Mouse (Mus musculus) ES-E14 (cell line): ENCODE results near the gene E2f6. TPM values are rescaled to one million over a fixed set of nuclear protein-coding genes. Genes with fewer than 3 reads are reported as not detected.

ENCODE experiments used
- DNase-seq: peaks from one replicate; pipeline ENCODE4 v3.0.0-alpha.2; 2013; ENCODE audit warnings: low read depth, low spot score
- H3K27ac ChIP-seq: 2 replicates; pipeline ENCODE4 v1.5.1; 2012; ENCODE audit warnings: low read depth, mild to moderate bottlenecking, low read length, moderate library complexity, mixed read lengths; ENCODE audit not compliant: poor library complexity, insufficient read depth, severe bottlenecking
- H3K36me3 ChIP-seq: 2 replicates; pipeline ENCODE4 v1.6.1; 2012; ENCODE audit warnings: mild to moderate bottlenecking, low read length, moderate library complexity, mixed read lengths; ENCODE audit not compliant: control insufficient read depth, poor library complexity, insufficient read depth, severe bottlenecking
- H3K4me1 ChIP-seq, 2 experiments: fragments of 150-350 bp in 1 of 2; sonication (generic) in 1 of 2; 2 replicates each; pipeline ENCODE4 v1.6.1; 2012; ENCODE audit warnings: low read length in 2 of 2, mild to moderate bottlenecking in 1 of 2, mixed read lengths in 1 of 2; ENCODE audit not compliant: control insufficient read depth in 2 of 2, insufficient read depth in 2 of 2, poor library complexity in 1 of 2
- H3K4me3 ChIP-seq, 2 experiments: fragments of 150-350 bp in 1 of 2; sonication (generic) in 1 of 2; 2 replicates each; pipeline ENCODE4 v1.5.1; 2012; ENCODE audit warnings: low read length in 2 of 2, low read depth in 1 of 2, mild to moderate bottlenecking in 1 of 2, mixed read lengths in 1 of 2; ENCODE audit not compliant: insufficient read depth in 1 of 2, poor library complexity in 1 of 2, severe bottlenecking in 1 of 2
- H3K9ac ChIP-seq: 2 replicates; pipeline ENCODE4 v1.6.1; 2012; ENCODE audit warnings: low read depth, mild to moderate bottlenecking, low read length, mixed read lengths; ENCODE audit not compliant: poor library complexity, insufficient read depth, severe bottlenecking
- H3K9me3 ChIP-seq: fragments of 150-350 bp; sonication (generic); 2 replicates; pipeline ENCODE4 v1.6.1; 2012; ENCODE audit warnings: low read depth, mild to moderate bottlenecking, low read length; ENCODE audit not compliant: control insufficient read depth, insufficient read depth
- CHD2 ChIP-seq: IDR thresholded peaks from 2 replicates; pipeline ENCODE4 v1.6.1; 2014; ENCODE audit warnings: mild to moderate bottlenecking, low read depth, low read length, inconsistent platforms
- HCFC1 ChIP-seq: IDR thresholded peaks from 2 replicates; pipeline ENCODE4 v1.6.1; 2012; ENCODE audit warnings: low read length, inconsistent platforms, borderline replicate concordance; ENCODE audit not compliant: insufficient read depth
- MAFK ChIP-seq: IDR thresholded peaks from 2 replicates; pipeline ENCODE4 v1.6.1; 2014; ENCODE audit warnings: mild to moderate bottlenecking, low read depth, low read length, inconsistent platforms; ENCODE audit not compliant: insufficient read depth
- ZC3H11A ChIP-seq: IDR thresholded peaks from 2 replicates; pipeline ENCODE4 v1.6.1; 2012; ENCODE audit warnings: low read depth, mild to moderate bottlenecking, inconsistent platforms, low read length, borderline replicate concordance
- ZNF384 ChIP-seq: IDR thresholded peaks from 2 replicates; pipeline ENCODE4 v1.6.1; 2012; ENCODE audit warnings: low read depth, low read length, inconsistent platforms
- in situ Hi-C, 2 experiments: fragments of 600-800 bp; cut with MboI; formaldehyde crosslinking; loops; one replicate each; pipeline ENCODE4 v1.15.1; 2025; ENCODE audit warnings: low sequenced_read_pairs in 2 of 2, inconsistent platforms in 1 of 2; ENCODE audit not compliant: unreplicated experiment in 2 of 2
- total RNA-seq: library from RNA; depleted of rRNA; stranded (reverse); fragments of 300-350 nt; gene quantifications from 2 replicates; pipeline ENCODE4 v1.2.3, GENCODE M21; 2012

E2f6 gene
- total RNA-seq, 1 experiment, result 12.0 TPM

GRCm38 (mm10) chr12:16803237-16803955 lies 7.4 kb upstream of the E2f6 start:
- Histone ChIP-seq H3K9me3 (no peaks in the 10 kb centered on the region), H3K4me3 (no peak overlapping the region), H3K4me1 (no peaks in the 10 kb centered on the region)

GRCm38 (mm10) chr12:16803956-16804430 lies 6.8 kb upstream of the E2f6 start:
- Histone ChIP-seq H3K4me1 (no peaks in the 10 kb centered on the region), H3K9me3 (no peaks in the 10 kb centered on the region), H3K9ac (no peak overlapping the region), H3K36me3 (no peaks in the 10 kb centered on the region), H3K27ac (no peak overlapping the region), H3K4me3 (no peak overlapping the region)
- in situ Hi-C loops, result loop anchor here in 1 of 2 experiments (10.0 kb wide), 1 partner anchor 89 kb away; no protein-coding TSS in a partner anchor
- TF ChIP-seq MAFK (no peak), HCFC1 (no peak), ZC3H11A (no peak), ZNF384 (no peak), CHD2 (no peak)
- DNase-seq, result no peak

More at GRCm38 (mm10) chr12:16803237-16803955, 7.4 kb upstream of the E2f6 start:
- in situ Hi-C loops, result loop anchor here in 1 of 2 experiments (10.0 kb wide), 1 partner anchor 89 kb away; no protein-coding TSS in a partner anchor
- Histone ChIP-seq H3K9ac (no peak overlapping the region), H3K27ac (no peak overlapping the region), H3K36me3 (no peaks in the 10 kb centered on the region)
- no peak for TF ChIP-seq ZC3H11A
- no peak for TF ChIP-seq HCFC1
- TF ChIP-seq MAFK, result no peak
- TF ChIP-seq ZNF384, result no peak
- TF ChIP-seq CHD2, result no peak
- DNase-seq, result no peak

GRCm38 (mm10) chr12:16805511-16805910 lies 5.3 kb upstream of the E2f6 start:
- H3K27ac ChIP-seq, result no peak overlapping the region
- in situ Hi-C loops, result loop anchor here in 1 of 2 experiments (10.0 kb wide), 1 partner anchor 91 kb away; no protein-coding TSS in a partner anchor
- H3K9me3 ChIP-seq, result no peaks in the 10 kb centered on the region
- H3K4me3 ChIP-seq, result no peak overlapping the region
- no peak for TF ChIP-seq ZNF384
- 0 out of 2 replicates have a peak, but pooled peaks have one; percentile 34 for TF ChIP-seq ZC3H11A
- no peak for DNase-seq
- H3K9ac ChIP-seq, result no peak overlapping the region
- no peaks in the 10 kb centered on the region for H3K4me1 ChIP-seq
- H3K36me3 ChIP-seq, result no peaks in the 10 kb centered on the region

- H3K4me1 ChIP-seq, result no peaks in the 10 kb centered on the region
- H3K4me3 ChIP-seq, result no peak overlapping the region
- peak; percentile 67; the same call in 1 of the 2 replicates for TF ChIP-seq ZC3H11A
- TF ChIP-seq ZNF384, result no peak
- no peak overlapping the region for H3K9ac ChIP-seq
- H3K9me3 ChIP-seq, result no peaks in the 10 kb centered on the region
- no peak overlapping the region for H3K27ac ChIP-seq
- DNase-seq, result no peak
- in situ Hi-C loops, result loop anchor here in 1 of 2 experiments (10.0 kb wide), 1 partner anchor 93 kb away; no protein-coding TSS in a partner anchor
- H3K36me3 ChIP-seq, result no peaks in the 10 kb centered on the region
These were observed 2.7 kb upstream of the E2f6 start for GRCm38 (mm10) chr12:16808045-16808444.

GRCm38 (mm10) chr12:16811477-16811876 lies 714 bp downstream of the E2f6 start:
- Histone ChIP-seq H3K4me3 (peak overlapping the region; percentile 67 to 70), H3K27ac (no peak overlapping the region), H3K9me3 (no peaks in the 10 kb centered on the region), H3K36me3 (peaks cover 3% of the 10 kb centered on the region; the same call in 1 of the 2 replicates), H3K4me1 (no peaks in the 10 kb centered on the region), H3K9ac (peak overlapping the region; percentile 77)
- in situ Hi-C loops, result no loop called here
- TF ChIP-seq ZNF384 (no peak), HCFC1 (no peak), MAFK (no peak), CHD2 (no peak), ZC3H11A (no peak)
- DNase-seq, result no peak
